Mouse (Mus musculus): ENCODE measurements at regions not wholly inside any gene's neighbourhood (a gene's known extent, or its start where the extent isn't known, plus 50 kb on each side); places are given as distances from the start of the nearest gene placed in this dataset.

- no peaks in the 10 kb centered on the region for H3K36me3 ChIP-seq (ENCODE audit: control insufficient read depth, insufficient read depth)
- H3K27me3 ChIP-seq (ENCODE audit: control insufficient read depth, insufficient read depth, insufficient read length) = no peaks in the 10 kb centered on the region
- no peak overlapping the region for H3K4me2 ChIP-seq (ENCODE audit: low read depth)
- H3K79me2 ChIP-seq (ENCODE audit: control insufficient read depth, insufficient read depth) = no peaks in the 10 kb centered on the region
- no peak overlapping the region for H3K4me3 ChIP-seq
- TF ChIP-seq MAX (IDR thresholded peaks at IDR 0.05; ENCODE audit: low read depth) (no peak), SRF (IDR thresholded peaks at IDR 0.05; ENCODE audit: control insufficient read depth, insufficient read length, low read depth) (no peak), REST (IDR thresholded peaks at IDR 0.05; ENCODE audit: insufficient read depth, insufficient read length) (no peak)
- no peak overlapping the region for H3ac ChIP-seq (ENCODE audit: control insufficient read depth, insufficient read length)
Observed at GRCm38 (mm10) chr13:85476274-85476846, 187.4 kb upstream of the Rasa1 start.

DNA sequence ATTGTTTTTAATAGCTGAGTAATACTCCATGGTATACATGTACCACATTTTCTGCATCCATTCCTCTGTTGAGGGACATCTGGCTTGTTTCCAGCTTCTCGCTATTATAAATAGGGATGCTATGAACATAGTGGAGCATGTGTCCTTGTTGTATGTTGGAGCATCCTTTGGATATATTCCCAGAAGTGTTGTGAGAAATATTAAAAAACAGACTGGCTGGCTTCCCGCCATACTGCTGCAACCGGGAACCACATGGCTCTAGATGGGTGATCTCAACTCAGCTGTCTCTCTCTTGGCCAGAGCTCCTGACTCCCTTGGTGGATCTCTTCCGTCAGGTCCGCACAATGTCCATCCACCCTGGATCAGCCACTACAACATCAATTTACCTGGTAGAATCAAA lies 182.4 kb upstream of the Rasa1 start:
- TF ChIP-seq POLR2A (IDR thresholded peaks at IDR 0.05; ENCODE audit: insufficient read length, low read depth) (no peak), MYOD1 (IDR thresholded peaks at IDR 0.05; ENCODE audit: control insufficient read depth in 1 of 3, insufficient read length in 2 of 3, low read depth in 2 of 3) (peak in 1 of 3 experiments; percentile 17)
- H3K36me3 ChIP-seq (ENCODE audit: control insufficient read depth, insufficient read depth) = no peaks in the 10 kb centered on the region

DNA sequence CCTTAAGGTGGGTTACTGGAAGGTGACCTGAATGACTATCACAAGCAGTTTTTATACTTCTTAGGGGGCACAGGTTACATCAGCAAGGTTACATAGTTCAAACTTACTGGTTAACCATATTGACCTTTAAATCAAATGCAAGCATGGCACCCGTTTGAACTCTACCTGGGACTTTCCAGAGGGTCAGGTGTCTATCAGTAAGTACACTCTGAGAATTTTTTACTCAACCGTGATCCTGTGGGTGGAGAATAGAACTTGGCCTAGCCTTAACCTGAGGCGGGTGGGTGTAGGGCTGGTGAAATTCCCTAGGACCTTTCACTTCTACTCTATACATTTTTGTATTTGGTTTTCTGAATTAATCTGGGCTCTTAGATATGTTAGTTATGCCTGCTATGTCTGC lies 170.5 kb upstream of the Rasa1 start:
- no peak overlapping the region for H3K4me3 ChIP-seq
- H3K4me2 ChIP-seq (ENCODE audit: low read depth) = no peak overlapping the region
- no peaks in the 10 kb centered on the region for H3K79me2 ChIP-seq (ENCODE audit: control insufficient read depth, insufficient read depth)
- no peaks in the 10 kb centered on the region for H3K27me3 ChIP-seq (ENCODE audit: control insufficient read depth, insufficient read depth, insufficient read length)
- H3K36me3 ChIP-seq (ENCODE audit: control insufficient read depth, insufficient read depth) = no peaks in the 10 kb centered on the region
- H3ac ChIP-seq (ENCODE audit: control insufficient read depth, insufficient read length) = no peak overlapping the region
- no peak for TF ChIP-seq REST (IDR thresholded peaks at IDR 0.05; ENCODE audit: insufficient read depth, insufficient read length)

More for the DNA sequence above, 182.4 kb upstream of the Rasa1 start:
- H3K4me2 ChIP-seq (ENCODE audit: low read depth) = no peak overlapping the region
- no peaks in the 10 kb centered on the region for H3K79me2 ChIP-seq (ENCODE audit: control insufficient read depth, insufficient read depth)
- H3ac ChIP-seq (ENCODE audit: control insufficient read depth, insufficient read length) = no peak overlapping the region
- H3K4me3 ChIP-seq = no peak overlapping the region
- no peaks in the 10 kb centered on the region for H3K27me3 ChIP-seq (ENCODE audit: control insufficient read depth, insufficient read depth, insufficient read length)

DNA sequence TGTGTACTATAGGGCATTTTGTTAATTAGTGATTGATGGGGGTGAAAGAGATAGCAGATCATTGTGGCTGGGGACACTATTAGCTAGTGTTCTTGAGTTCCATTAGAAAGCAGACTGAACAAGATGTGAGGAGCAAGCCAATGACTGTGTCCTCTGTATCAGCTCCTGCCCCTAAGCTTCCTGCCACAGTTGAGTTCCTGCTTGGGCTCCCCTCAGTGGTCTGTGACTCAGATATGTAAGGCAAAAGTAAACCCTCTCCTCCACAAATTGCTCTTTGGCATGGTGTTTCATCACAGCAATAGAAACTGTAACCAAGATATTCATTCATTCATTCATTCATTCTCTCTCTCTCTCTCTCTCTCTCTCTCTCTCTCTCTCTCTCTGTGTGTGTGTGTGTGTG lies 169.7 kb upstream of the Rasa1 start:
- H3ac ChIP-seq (ENCODE audit: control insufficient read depth, insufficient read length) = no peak overlapping the region
- no peaks in the 10 kb centered on the region for H3K79me2 ChIP-seq (ENCODE audit: control insufficient read depth, insufficient read depth)
- no peak overlapping the region for H3K4me2 ChIP-seq (ENCODE audit: low read depth)
- H3K36me3 ChIP-seq (ENCODE audit: control insufficient read depth, insufficient read depth) = no peaks in the 10 kb centered on the region
- no peak for TF ChIP-seq MAX (IDR thresholded peaks at IDR 0.05; ENCODE audit: low read depth)
- H3K4me3 ChIP-seq = no peak overlapping the region
- no peaks in the 10 kb centered on the region for H3K27me3 ChIP-seq (ENCODE audit: control insufficient read depth, insufficient read depth, insufficient read length)

DNA sequence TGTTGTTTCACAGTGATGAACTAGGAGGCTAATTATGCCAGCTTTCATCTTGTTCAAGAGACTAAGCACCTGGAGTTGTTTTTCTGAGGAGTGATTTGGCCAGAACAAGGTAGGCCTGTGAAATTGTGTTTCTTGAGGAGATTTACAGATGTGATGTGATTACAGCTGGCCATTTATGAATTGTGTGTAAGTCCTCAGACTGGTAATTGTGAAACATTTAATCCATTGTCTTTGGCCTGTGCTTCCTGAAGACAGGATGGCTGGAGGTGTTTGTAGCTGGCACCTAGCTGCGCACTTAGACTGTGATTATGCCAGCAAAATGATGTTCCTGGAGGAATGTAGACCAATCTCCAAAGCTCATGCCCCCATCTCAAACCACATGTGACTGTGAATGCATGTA lies 150.7 kb upstream of the Rasa1 start:
- Histone ChIP-seq H3ac (ENCODE audit: control insufficient read depth, insufficient read length) (no peak overlapping the region), H3K36me3 (ENCODE audit: control insufficient read depth, insufficient read depth) (no peaks in the 10 kb centered on the region), H3K4me2 (ENCODE audit: low read depth) (no peak overlapping the region), H3K4me3 (no peak overlapping the region), H3K27me3 (ENCODE audit: control insufficient read depth, insufficient read depth, insufficient read length) (no peaks in the 10 kb centered on the region), H3K79me2 (ENCODE audit: control insufficient read depth, insufficient read depth) (no peaks in the 10 kb centered on the region)
- TF ChIP-seq MYOD1 (IDR thresholded peaks at IDR 0.05; ENCODE audit: control insufficient read depth in 1 of 3, insufficient read length in 2 of 3, low read depth in 2 of 3) = no peak
- no peak for TF ChIP-seq REST (IDR thresholded peaks at IDR 0.05; ENCODE audit: insufficient read depth, insufficient read length)
- no peak for TF ChIP-seq USF1 (IDR thresholded peaks at IDR 0.05; ENCODE audit: low read depth)
- TF ChIP-seq MAX (IDR thresholded peaks at IDR 0.05; ENCODE audit: low read depth) = no peak

GRCm38 (mm10) chr13:85437875-85438274 lies 148.9 kb upstream of the Rasa1 start:
- no peak for TF ChIP-seq SRF (IDR thresholded peaks at IDR 0.05; ENCODE audit: control insufficient read depth, insufficient read length, low read depth)
- TF ChIP-seq TCF12 (IDR thresholded peaks at IDR 0.05; ENCODE audit: insufficient read depth, poor library complexity, severe bottlenecking) = no peak
- no peak for TF ChIP-seq MYOG (IDR thresholded peaks at IDR 0.05; ENCODE audit: control insufficient read depth in 1 of 3, insufficient read depth in 1 of 3, insufficient read length in 2 of 3, low read depth in 2 of 3)
- no peak for TF ChIP-seq E2F4 (IDR thresholded peaks at IDR 0.05; ENCODE audit: insufficient read depth)
- no peak for TF ChIP-seq USF1 (IDR thresholded peaks at IDR 0.05; ENCODE audit: low read depth)
- no peak for TF ChIP-seq POLR2AphosphoS2 (IDR thresholded peaks at IDR 0.05; ENCODE audit: insufficient read length, low read depth)
- TF ChIP-seq TCF3 (IDR thresholded peaks at IDR 0.05; ENCODE audit: insufficient read length, low read depth) = no peak
- no peak for TF ChIP-seq CEBPB (IDR thresholded peaks at IDR 0.05; ENCODE audit: insufficient read depth, poor library complexity, severe bottlenecking)
- no peak for TF ChIP-seq POLR2A (IDR thresholded peaks at IDR 0.05; ENCODE audit: insufficient read length, low read depth)
- TF ChIP-seq MYOD1 (IDR thresholded peaks at IDR 0.05; ENCODE audit: control insufficient read depth in 1 of 3, insufficient read length in 2 of 3, low read depth in 2 of 3) = no peak
- TF ChIP-seq MAX (IDR thresholded peaks at IDR 0.05; ENCODE audit: low read depth) = no peak
- no peak for TF ChIP-seq REST (IDR thresholded peaks at IDR 0.05; ENCODE audit: insufficient read depth, insufficient read length)
- H3K4me2 ChIP-seq (ENCODE audit: low read depth) = no peak overlapping the region
- no peaks in the 10 kb centered on the region for H3K36me3 ChIP-seq (ENCODE audit: control insufficient read depth, insufficient read depth)
- no peak overlapping the region for H3ac ChIP-seq (ENCODE audit: control insufficient read depth, insufficient read length)
- H3K27me3 ChIP-seq (ENCODE audit: control insufficient read depth, insufficient read depth, insufficient read length) = no peaks in the 10 kb centered on the region
- no peak overlapping the region for H3K4me3 ChIP-seq
- H3K79me2 ChIP-seq (ENCODE audit: control insufficient read depth, insufficient read depth) = no peaks in the 10 kb centered on the region
